Mouse (Mus musculus) embryo, embryonic 10.5 days (tissue): ENCODE measurements at regions not wholly inside any gene's neighbourhood (a gene's known extent, or its start where the extent isn't known, plus 50 kb on each side); places are given as distances from the start of the nearest gene placed in this dataset.
A peak's percentile ranks its signal among the peaks of the same experiment; 100 is the strongest.
"Not testable (repeated sequence)": the region's sequence is repeated elsewhere in the genome, so short reads cannot be mapped to it uniquely, and the experiment has no call there.

Experiments
- DNase-seq: peaks from one replicate; pipeline ENCODE4 v3.0.0-alpha.2; 2015; ENCODE audit warnings: low spot score

- DNase-seq, result no peak
Observed at GRCm38 (mm10) chr13:5367058-5367797, 494.1 kb upstream of the Klf6 start.

- DNase-seq, result no peak
Observed at GRCm38 (mm10) chr13:5370007-5370406, 491.3 kb upstream of the Klf6 start.

DNA sequence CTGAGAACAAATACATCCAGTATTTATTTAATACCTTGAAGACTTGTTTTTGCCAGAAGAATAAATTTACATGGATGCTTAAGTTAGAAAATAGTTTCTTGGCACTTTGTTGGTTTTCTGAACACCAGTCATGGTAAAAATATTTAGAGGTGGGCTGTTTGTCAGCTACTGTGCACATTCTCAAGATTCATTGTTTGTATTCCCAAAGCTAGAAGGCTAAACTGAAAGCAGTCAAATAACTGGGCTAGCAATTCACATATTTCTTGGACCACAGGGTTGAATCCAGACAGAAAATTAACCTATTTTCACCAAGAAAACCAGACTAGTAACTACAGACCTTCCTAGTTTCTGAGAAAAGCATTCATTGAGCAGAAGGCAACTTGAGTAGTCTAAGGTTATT, 488.1 kb upstream of the Klf6 start:
- DNase-seq, result no peak

DNA sequence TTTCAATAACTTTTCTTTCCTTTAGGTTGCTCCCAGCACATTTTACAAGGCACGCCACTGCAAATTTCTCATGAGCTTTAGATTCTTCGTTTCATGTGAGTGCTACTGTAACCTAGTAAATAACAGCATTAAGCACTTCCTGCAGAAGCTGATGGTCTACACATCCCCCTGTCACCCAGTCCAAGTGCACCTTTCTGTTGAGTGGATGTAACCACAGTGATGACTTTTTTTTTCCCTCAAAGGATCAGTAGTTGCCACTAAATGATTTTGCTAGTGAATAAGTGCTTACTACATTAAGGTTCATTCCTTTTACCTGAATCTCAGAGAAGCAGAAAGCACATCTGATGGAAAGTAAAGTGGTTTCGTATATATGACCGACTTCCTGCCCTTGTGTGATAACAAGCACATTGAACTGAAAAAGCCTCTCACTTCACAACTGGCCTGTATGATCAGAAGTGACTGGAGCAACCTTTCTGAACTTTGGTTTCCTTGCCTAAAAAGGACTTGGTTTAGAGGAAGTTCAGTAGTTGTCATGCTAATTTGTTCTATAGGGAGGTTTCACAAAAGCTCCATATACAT, 453.0 kb upstream of the Klf6 start:
- no peak for DNase-seq

GRCm38 (mm10) chr13:5412052-5412451, 449.2 kb upstream of the Klf6 start:
- DNase-seq, result no peak

DNA sequence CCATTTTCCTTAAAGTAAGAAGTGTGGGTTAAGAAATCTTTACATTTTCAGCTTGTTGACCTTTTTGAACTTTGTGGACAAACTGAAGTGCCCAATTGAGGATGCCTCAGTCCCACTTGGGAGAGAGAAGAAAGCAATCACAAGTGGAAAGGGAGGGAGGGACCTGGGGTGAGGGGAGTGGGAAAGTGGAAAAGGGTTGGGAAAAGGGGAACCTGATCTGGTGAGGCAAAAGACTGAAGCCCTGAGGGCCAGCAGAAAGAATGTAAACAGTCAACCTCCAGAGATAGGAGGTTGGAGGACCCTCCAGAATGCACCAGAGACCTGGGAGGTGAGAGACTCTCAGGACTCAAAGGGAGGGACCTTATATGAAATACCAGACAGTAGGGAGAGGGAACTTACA, 448.3 kb upstream of the Klf6 start:
- DNase-seq, result not testable (repeated sequence)

DNA sequence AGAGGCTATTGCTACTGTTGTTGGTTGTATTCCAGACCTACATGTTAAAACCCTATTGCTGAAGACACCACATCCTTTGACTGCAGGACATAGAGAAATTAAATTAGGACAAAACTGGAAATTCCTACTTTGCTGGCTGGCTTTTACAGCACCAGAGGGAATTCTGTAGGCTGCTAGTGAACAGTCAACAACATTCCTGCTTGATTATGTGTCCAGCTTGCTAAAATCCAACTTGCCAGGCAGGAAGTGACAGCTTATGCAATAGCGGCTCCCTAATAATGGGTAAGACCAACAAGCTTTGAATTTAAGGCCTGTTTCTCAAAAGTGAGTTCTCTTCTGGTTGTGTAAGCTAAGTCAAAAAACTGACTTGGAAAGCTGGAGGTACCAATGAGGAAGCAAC, 437.2 kb upstream of the Klf6 start:
- DNase-seq, result no peak

GRCm38 (mm10) chr13:5425491-5426232, 435.6 kb upstream of the Klf6 start:
- no peak for DNase-seq

DNA sequence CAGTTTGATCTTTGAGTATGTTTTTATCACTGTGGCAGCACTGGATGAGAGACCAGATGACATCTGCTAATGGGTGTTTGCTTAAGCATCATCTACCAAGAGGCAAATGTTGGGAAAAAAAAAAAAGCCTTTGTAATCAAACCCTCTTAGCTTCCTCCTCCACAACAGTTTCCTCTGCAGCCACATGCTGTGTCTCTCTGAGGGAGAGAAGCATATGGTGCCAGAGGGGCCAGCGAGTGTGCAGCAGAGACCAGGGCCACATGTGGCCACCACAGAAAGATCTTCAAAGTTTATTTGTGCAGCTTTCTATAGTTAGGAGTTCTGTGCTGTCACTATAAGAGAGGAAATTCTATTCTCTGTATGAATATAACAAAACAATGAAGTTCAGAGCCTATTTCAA, 427.6 kb upstream of the Klf6 start:
- DNase-seq, result peak; percentile 38

DNA sequence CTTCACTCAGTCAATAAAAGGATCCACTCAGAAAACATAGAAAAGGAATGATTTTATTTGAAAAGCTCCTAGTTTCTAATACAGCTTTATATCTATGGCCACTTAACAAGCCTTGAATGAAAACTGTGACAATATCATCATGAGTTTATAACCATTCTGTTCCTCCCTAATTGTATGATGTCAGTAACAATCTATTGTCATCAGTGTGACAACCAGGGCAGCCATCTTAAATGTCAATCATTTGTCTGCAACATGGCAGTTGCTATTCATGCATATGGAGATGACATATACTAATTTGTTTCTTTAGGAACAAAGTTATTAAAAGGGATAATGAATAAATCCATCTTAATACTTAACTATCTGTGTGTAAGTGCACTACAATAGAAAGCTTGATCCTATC, 426.2 kb upstream of the Klf6 start:
- DNase-seq, result no peak

- no peak for DNase-seq
Observed at GRCm38 (mm10) chr13:5436191-5436590, 425.1 kb upstream of the Klf6 start.

DNA sequence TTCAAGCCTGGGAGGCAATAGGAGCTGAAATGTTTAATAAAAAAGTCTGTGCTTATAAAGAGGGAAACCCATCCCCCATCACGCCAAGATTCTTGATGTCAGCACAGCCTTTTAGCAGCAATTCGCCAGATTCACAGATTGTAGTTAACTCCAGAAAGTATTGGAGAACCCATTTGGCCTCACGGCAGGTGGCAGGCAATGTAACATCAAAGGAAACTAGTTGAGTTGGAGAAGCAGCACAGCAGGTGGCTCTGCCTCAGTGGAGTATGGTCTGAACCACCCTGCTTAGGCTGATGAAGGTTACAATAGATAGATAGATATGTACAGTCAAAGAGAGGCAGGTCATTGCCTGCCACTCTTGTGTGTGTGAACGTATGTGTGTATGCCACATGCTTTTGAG, 420.8 kb upstream of the Klf6 start:
- no peak for DNase-seq

- no peak for DNase-seq
Observed at GRCm38 (mm10) chr13:5444759-5445478, 416.4 kb upstream of the Klf6 start.

DNA sequence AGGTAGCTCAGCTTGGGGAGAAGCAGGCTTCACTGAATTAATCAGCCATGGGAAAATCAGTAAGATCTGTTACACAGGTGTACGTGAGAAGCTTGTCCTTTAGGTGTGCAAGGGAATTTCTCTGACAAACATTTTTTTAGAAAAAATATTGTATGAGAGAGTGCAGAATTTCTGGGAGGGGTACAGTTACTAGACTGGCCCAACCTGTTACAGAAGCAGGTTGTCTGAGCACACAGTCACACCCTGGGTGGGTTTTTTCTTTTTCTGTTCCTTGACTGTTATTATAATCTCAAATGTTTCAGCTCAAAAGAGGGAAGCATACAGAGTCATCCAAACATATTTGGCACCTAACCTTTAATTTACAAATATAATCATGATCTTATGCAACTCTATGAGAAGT, 412.7 kb upstream of the Klf6 start:
- DNase-seq, result no peak

- no peak for DNase-seq
Observed at GRCm38 (mm10) chr13:5480779-5481178, 380.5 kb upstream of the Klf6 start.

DNA sequence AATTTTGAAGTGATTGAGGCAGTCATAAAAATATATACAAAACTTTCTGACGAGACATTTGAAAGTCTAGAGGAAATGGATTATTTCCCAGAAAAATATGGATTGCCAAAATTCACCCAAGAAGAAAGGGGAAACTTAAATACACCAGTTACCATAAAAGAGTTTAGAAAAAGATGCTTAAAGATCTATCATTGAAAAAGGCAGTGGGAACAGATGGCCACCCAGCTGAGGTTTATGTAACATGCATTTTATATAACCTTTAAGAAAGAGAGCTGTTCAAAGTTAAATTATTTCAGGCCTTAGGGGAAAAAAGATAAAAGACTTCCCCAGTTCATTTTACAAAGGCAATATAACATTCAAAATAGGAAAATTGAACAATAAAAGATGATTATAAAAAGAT, 369.0 kb upstream of the Klf6 start:
- no peak for DNase-seq

DNA sequence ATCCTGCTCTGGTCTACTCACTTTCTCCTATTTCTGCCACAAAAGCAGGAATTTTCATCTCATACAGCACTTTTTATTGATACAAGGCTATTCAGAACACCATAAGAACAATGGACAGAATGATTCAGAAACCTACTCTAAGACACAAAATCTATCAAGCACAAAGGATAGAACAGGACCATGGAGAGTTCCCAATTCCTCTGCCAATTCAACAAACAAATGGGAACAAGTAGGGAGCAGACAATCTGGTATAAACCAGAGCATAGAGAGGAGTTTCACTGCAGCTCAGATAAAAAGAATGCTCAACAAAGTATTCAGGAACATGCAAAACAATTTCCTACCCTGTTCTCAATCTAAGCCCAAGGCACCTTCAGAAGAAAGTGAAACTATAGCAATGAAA, 363.7 kb upstream of the Klf6 start:
- peak; percentile 56 for DNase-seq

- no peak for DNase-seq
Observed at GRCm38 (mm10) chr13:5511784-5512183, 349.5 kb upstream of the Klf6 start.

GRCm38 (mm10) chr13:5515552-5515951, 345.7 kb upstream of the Klf6 start:
- DNase-seq, result no peak

DNA sequence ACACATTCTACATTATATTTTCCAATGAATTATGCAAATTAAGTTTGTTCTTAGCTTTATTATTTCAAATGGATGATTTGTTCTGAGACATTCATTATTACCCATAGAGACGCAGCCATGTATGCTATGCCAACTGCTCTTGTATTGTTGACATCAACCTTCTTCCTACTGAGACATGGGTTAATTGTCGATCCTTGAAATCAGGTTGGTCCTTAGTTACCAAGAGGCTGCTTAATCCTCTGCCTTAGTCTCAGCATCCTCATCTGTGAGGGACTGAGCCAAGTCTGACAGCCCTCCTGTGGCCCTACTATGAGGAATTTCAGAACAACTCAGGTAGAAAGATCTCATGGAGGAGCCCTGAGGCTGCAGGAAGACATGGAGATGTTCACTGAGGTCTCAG, 345.2 kb upstream of the Klf6 start:
- DNase-seq, result no peak

- no peak for DNase-seq
Observed at GRCm38 (mm10) chr13:5519181-5519580, 342.1 kb upstream of the Klf6 start.

DNA sequence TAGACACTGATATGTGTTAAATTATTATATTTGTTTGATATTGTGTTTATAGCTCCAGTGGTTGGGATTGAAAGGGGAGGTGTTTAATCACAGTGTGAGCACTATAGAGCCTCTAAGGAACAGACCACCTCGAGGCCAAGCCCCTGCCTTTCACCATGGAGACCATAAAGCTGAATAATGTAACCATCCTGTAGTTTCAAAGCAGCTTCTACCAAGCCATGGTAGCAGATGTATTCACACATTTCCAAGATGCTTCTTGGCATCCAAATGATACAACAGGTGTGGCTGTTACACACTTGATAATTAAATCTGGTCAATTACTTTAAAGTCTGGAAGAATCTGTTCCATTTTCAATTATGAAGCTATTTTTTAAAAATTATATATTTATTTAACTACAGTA, 341.7 kb upstream of the Klf6 start:
- no peak for DNase-seq

DNA sequence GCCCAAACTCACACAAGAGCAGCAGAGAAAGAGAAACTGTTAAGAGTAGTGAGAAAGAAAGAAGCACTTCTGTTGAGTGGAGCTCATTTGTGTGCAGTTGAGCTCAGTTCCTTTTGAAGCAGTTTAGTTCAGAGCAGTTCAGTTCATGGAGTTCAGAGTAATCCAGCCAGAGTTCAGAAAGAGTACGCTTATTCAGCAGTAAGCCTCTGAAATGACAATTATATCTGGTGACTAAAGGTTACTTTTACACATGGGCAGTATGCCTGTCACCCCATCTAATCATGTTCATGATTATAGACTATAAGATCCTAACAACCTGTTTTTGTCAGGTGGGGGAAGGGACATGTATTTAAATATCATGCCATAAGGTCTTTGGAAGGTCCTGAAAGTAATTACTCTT, 333.9 kb upstream of the Klf6 start:
- no peak for DNase-seq
